Mouse (Mus musculus) lung, postnatal 0 days (tissue): ENCODE results near the gene Frmd6. TPM values are rescaled to one million over a fixed set of nuclear protein-coding genes. Genes with fewer than 3 reads are reported as not detected.
A peak's percentile ranks its signal among the peaks of the same experiment; 100 is the strongest.

Experiments used
- ATAC-seq: fragments of 200-750 bp; cut with Nextera tagmentation; 2 replicates; pipeline ENCODE4 v1.8.0; 2017; ENCODE audit warnings: moderate library complexity
- DNase-seq: peaks from one replicate; pipeline ENCODE4 v3.0.0-alpha.2; 2016; ENCODE audit warnings: low spot score
- H3K27ac ChIP-seq: fragments of 300-500 bp; sonication (generic); 2 replicates; pipeline ENCODE4 v1.5.1; 2014; ENCODE audit warnings: antibody characterized with exemption, mild to moderate bottlenecking, low read length, mixed read lengths
- H3K27me3 ChIP-seq: fragments of 300-500 bp; sonication (generic); replicated peaks from 2 replicates; pipeline ENCODE4 v1.6.1; 2014; ENCODE audit warnings: low read length, mixed read lengths; ENCODE audit not compliant: insufficient read depth
- H3K36me3 ChIP-seq: fragments of 300-500 bp; sonication (generic); 2 replicates; pipeline ENCODE4 v1.6.1; 2014; ENCODE audit warnings: low read length, mixed read lengths; ENCODE audit not compliant: insufficient read depth
- H3K4me1 ChIP-seq: fragments of 300-500 bp; sonication (generic); 2 replicates; pipeline ENCODE4 v1.6.1; 2014; ENCODE audit warnings: antibody characterized with exemption, low read depth, low read length, mixed read lengths; ENCODE audit not compliant: insufficient read depth
- H3K4me2 ChIP-seq: fragments of 300-500 bp; sonication (generic); replicated peaks from 2 replicates; pipeline ENCODE4 v1.6.1; 2014; ENCODE audit warnings: low read depth, mild to moderate bottlenecking, low read length, moderate library complexity, mixed read lengths
- H3K4me3 ChIP-seq: fragments of 300-500 bp; sonication (generic); 2 replicates; pipeline ENCODE4 v1.5.1; 2014; ENCODE audit warnings: low read depth, low read length
- H3K9ac ChIP-seq: fragments of 300-500 bp; sonication (generic); replicated peaks from 2 replicates; pipeline ENCODE4 v1.6.1; 2014; ENCODE audit warnings: low read depth, mild to moderate bottlenecking
- H3K9me3 ChIP-seq: fragments of 300-500 bp; sonication (generic); 2 replicates; pipeline ENCODE4 v1.6.1; 2016; ENCODE audit warnings: low read length, mixed read lengths
- CTCF ChIP-seq: IDR thresholded peaks from 2 replicates; pipeline ENCODE4 v1.5.1; 2016; ENCODE audit warnings: antibody characterized with exemption, mild to moderate bottlenecking
- EP300 ChIP-seq: IDR thresholded peaks from 2 replicates; pipeline ENCODE4 v1.6.1; 2016; ENCODE audit warnings: antibody characterized with exemption, mild to moderate bottlenecking, control low read depth
- WGBS: fragments of 180-500 bp; shearing (Covaris S2); extraction: QIAGEN DNeasy Blood & Tissue Kit; methylation state at CpG from one replicate; pipeline ENCODE4 v1.1.7; 2014; 5-methylcytosine and 5-hydroxymethylcytosine counted together
- polyA plus RNA-seq: library from polyadenylated mRNA; unstranded; fragments of >200 nt; fragmentation: Nextera tagmentation; extraction: Ambion mirVana; gene quantifications from 2 replicates; pipeline ENCODE4 v1.2.1, GENCODE M21; 2015

Frmd6 gene
- polyA plus RNA-seq, 1 experiment from 2014 or later, result 25.5 TPM

- H3K9ac ChIP-seq, result no peak overlapping the region
- no peak overlapping the region for H3K4me3 ChIP-seq
- 76% methylated on average over 4 of the region's 4 CpGs for whole genome bisulfite sequencing
- H3K27me3 ChIP-seq, result no peaks in the 10 kb centered on the region
- no peak overlapping the region for H3K4me2 ChIP-seq
- no peaks in the 10 kb centered on the region for H3K9me3 ChIP-seq
- no peak overlapping the region for H3K27ac ChIP-seq
- TF ChIP-seq EP300, result no peak
- TF ChIP-seq CTCF, result no peak
- peaks cover 3% of the 10 kb centered on the region; the same call in 1 of the 2 replicates for H3K4me1 ChIP-seq
- H3K36me3 ChIP-seq, result peaks cover 10% of the 10 kb centered on the region; the same call in 1 of the 2 replicates
- no peak for DNase-seq
- ATAC-seq, result peak; percentile 50
Measured at GRCm38 (mm10) chr12:70881854-70882253, 56.5 kb downstream of the Frmd6 start.

- Histone ChIP-seq H3K4me1 (peaks cover 3% of the 10 kb centered on the region; the same call in 1 of the 2 replicates), H3K9ac (no peak overlapping the region), H3K36me3 (peaks cover 9% of the 10 kb centered on the region; the same call in 1 of the 2 replicates), H3K4me2 (no peak overlapping the region), H3K27ac (no peak overlapping the region), H3K4me3 (no peak overlapping the region), H3K9me3 (no peaks in the 10 kb centered on the region), H3K27me3 (no peaks in the 10 kb centered on the region)
- TF ChIP-seq CTCF (no peak), EP300 (no peak)
- ATAC-seq (no peak), DNase-seq (no peak)
- 88% methylated on average over 14 of the region's 14 CpGs for WGBS
Measured at GRCm38 (mm10) chr12:70883141-70883540, 57.8 kb downstream of the Frmd6 start.

- Histone ChIP-seq H3K4me3 (no peak overlapping the region), H3K27ac (no peak overlapping the region), H3K27me3 (no peaks in the 10 kb centered on the region), H3K36me3 (0 out of 2 replicates have a peak, but pooled peaks cover 4% of the 10 kb centered on the region), H3K9me3 (no peaks in the 10 kb centered on the region), H3K9ac (no peak overlapping the region), H3K4me2 (no peak overlapping the region), H3K4me1 (peaks cover 3% of the 10 kb centered on the region; the same call in 1 of the 2 replicates)
- ATAC-seq (no peak), DNase-seq (no peak)
- 83% methylated on average over 7 of the region's 7 CpGs for WGBS
- TF ChIP-seq EP300 (no peak), CTCF (peak; percentile 30; the same call in 1 of the 2 replicates)
Measured at GRCm38 (mm10) chr12:70884113-70884512, 58.8 kb downstream of the Frmd6 start.

- peak; percentile 34 for DNase-seq
Measured at GRCm38 (mm10) chr12:70884973-70885372, 59.7 kb downstream of the Frmd6 start.

GRCm38 (mm10) chr12:70885576-70885975, 60.3 kb downstream of the Frmd6 start:
- no peak overlapping the region for H3K4me2 ChIP-seq
- no peak for DNase-seq
- no peaks in the 10 kb centered on the region for H3K27me3 ChIP-seq
- no peak for ATAC-seq
- no peak overlapping the region for H3K27ac ChIP-seq
- WGBS, result 73% methylated on average over 10 of the region's 10 CpGs
- H3K4me1 ChIP-seq, result peaks cover 3% of the 10 kb centered on the region; the same call in 1 of the 2 replicates
- no peaks in the 10 kb centered on the region for H3K9me3 ChIP-seq
- TF ChIP-seq EP300 (no peak), CTCF (no peak)
- peaks cover 12% of the 10 kb centered on the region; the same call in 1 of the 2 replicates for H3K36me3 ChIP-seq
- H3K4me3 ChIP-seq, result no peak overlapping the region
- H3K9ac ChIP-seq, result no peak overlapping the region

More at GRCm38 (mm10) chr12:70884973-70885372, 59.7 kb downstream of the Frmd6 start:
- H3K9ac ChIP-seq, result no peak overlapping the region
- no peak overlapping the region for H3K4me2 ChIP-seq
- no peak overlapping the region for H3K4me3 ChIP-seq
- H3K27me3 ChIP-seq, result no peaks in the 10 kb centered on the region
- no peak overlapping the region for H3K27ac ChIP-seq
- H3K4me1 ChIP-seq, result peaks cover 3% of the 10 kb centered on the region; the same call in 1 of the 2 replicates
- 50% methylated on average over 6 of the region's 6 CpGs for WGBS
- no peaks in the 10 kb centered on the region for H3K9me3 ChIP-seq
- 0 out of 2 replicates have a peak, but pooled peaks cover 6% of the 10 kb centered on the region for H3K36me3 ChIP-seq
- peak; percentile 25; the same call in 1 of the 2 replicates for ATAC-seq
- TF ChIP-seq CTCF (no peak), EP300 (no peak)

- H3K4me1 ChIP-seq, result no peaks in the 10 kb centered on the region
- H3K4me3 ChIP-seq, result no peak overlapping the region
- WGBS, result 74% methylated on average over 5 of the region's 5 CpGs
- H3K4me2 ChIP-seq, result no peak overlapping the region
- no peaks in the 10 kb centered on the region for H3K9me3 ChIP-seq
- H3K36me3 ChIP-seq, result peaks cover 31% of the 10 kb centered on the region
- DNase-seq (no peak), ATAC-seq (no peak)
- H3K9ac ChIP-seq, result no peak overlapping the region
- H3K27me3 ChIP-seq, result no peaks in the 10 kb centered on the region
- no peak for TF ChIP-seq EP300
- TF ChIP-seq CTCF, result no peak
- H3K27ac ChIP-seq, result no peak overlapping the region
Measured at GRCm38 (mm10) chr12:70890405-70890804, 65.1 kb downstream of the Frmd6 start.
